Mouse (Mus musculus): ENCODE data around the gene Peli2.
"Not testable (repeated sequence)": the region's sequence is repeated elsewhere in the genome, so short reads cannot be mapped to it uniquely, and the experiment has no call there.

The Peli2 gene

DNA sequence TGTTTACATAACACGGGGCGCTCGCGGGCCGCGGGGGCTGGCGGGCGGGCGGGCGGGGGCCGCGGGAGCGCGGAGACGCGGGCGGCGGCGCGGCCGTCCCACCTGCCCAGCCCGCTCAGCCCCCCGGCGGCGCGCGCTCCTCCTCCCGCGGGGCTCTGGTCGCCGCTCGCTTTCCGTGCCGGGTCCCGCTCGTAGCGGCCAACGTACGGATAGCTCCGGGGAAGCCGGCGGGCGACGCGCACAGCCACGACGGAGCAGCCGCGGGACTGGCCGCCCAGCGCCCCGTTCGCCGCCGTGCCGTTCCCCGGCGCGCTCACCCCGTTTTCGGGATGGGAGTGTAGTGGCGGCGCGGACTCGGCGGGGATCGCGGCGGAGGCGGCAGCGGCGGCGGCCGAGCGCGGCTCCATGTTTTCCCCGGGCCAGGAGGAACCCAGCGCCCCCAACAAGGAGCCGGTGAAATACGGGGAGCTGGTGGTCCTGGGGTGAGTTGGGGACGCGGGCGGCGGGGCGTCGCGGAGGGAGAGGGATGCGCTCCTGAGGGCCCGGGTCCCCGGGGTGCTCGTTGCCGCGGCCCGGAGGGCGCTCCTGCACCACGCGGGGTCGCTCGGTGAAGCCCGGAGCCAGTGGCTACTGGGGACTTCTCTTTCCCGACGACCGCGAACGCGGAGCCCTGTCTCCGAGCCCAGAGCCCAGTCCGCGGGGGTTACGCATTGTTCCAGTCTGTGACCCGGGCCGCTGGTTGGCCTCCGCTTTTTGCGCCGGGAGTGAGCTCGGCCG, at the start of gene Peli2:
Gene Peli2, plus strand, starts transcription at position 72 of the 777 bp plus-strand sequence.
- DNase-seq (ENCODE audit: low read depth, low spot score): peak; percentile 35

DNA sequence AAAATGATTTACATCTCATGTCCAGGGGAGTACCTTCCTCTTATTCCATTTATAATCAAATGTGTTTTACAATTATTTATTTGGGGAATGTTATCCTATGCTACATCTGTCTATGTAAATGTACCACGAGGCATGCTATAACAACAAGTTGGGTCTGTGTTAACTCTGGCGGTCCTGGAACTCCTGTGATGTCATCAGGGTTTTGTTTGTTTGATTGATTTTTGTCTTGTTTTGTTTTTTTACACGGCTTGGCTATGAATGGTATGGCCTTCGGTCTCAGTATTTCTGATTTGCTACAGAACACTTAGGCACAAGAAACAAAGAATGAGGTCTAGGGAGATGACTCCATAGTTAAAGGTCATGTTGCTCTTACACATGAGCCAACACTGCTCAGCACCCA, 48.5 kb upstream of the Peli2 start:
- DNase-seq (ENCODE audit: low read depth, low spot score): no peak

DNA sequence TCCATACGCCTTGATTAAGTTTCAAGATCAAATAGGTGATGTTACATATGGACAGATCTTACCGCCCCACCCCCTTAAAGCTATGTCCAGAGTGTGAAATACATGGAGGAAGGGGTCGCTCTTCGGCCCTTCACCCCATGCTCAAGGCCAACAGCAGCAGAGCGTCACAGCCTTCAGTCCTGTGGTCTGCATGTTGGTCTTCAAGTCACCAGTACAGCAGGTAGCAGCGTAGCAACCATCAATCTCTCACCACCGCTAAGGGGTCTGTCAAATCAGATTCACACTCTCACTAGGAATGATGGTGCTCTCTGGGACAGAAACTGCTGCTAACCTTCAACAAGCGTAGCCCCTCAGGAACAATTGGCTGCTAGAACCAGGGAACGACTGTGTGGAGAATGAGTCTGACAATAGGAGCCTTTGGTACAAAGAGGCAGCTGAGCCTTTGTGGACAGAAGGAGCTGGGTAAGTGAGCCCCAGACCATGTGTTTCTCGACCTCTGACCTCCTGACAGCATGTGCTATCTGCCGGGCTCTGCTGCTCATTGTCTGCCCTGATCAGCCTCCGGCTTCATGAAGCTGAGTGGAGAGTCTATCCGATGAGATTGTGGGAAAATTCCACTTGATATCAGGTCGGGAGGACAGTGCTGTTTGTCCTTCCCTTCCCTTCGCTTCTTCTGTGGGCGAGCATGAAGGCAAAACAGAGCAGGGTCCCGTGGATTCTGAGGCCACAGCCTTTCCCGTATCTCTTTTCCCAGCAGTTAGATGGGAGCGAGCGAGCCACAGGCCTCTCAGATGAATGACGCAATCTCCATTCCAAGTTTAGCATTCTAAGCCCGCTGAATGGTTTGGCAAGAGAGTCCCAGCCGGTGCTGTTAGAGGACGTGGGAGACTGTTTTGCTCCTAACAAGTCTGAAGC, 47.1 kb upstream of the Peli2 start:
- DNase-seq (ENCODE audit: low read depth, low spot score): no peak

- not testable (repeated sequence) for DNase-seq (ENCODE audit: low read depth, low spot score)
Measured at GRCm38 (mm10) chr14:48079574-48079973, 41.0 kb upstream of the Peli2 start.

- DNase-seq (ENCODE audit: low read depth, low spot score): no peak
Measured at GRCm38 (mm10) chr14:48083836-48084812, 36.5 kb upstream of the Peli2 start.

- no peak for DNase-seq (ENCODE audit: low read depth, low spot score)
Measured at GRCm38 (mm10) chr14:48086682-48087297, 33.8 kb upstream of the Peli2 start.

- DNase-seq (ENCODE audit: low read depth, low spot score): no peak
Measured at GRCm38 (mm10) chr14:48087298-48087830, 33.3 kb upstream of the Peli2 start.

DNA sequence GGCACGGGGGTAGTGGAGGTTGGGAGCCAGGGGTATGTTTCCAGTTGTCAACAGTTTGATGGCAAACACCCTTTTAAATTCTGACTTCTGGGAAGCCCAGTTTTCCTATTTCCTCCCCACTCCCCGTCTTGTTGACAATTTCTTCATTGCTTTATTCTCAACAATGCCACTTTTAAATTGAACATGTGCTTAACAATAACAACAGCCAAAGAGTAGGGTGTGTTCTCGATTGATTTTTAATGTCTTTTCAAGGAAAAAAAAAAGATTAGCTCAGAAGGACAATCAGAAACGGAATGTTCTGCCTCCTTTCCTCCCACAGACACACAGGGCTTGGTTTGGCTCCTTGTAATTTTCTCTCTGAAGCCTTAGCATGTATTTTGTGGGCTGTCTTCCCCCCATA, 30.2 kb upstream of the Peli2 start:
- DNase-seq (ENCODE audit: low read depth, low spot score): no peak

DNA sequence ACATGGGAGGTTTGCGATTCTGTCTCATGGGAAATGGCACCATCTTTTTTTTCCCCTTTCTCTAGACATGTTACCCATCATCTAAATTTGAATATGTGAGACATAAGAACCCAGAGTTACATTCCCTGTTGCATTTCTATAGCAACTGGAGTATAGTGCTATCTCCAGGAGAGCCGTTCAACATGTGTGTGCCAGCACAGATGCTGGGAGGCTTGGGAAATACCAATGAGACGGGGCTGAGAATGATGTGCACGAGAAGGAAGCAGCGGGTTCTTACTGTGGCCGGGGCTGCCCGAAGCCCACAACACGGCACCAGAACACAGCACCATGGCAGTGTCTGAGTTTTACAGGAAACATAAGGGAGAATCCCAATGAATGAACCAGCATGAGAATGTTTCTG, 29.5 kb upstream of the Peli2 start:
- no peak for DNase-seq (ENCODE audit: low read depth, low spot score)

- no peak for DNase-seq (ENCODE audit: low read depth, low spot score)
Measured at GRCm38 (mm10) chr14:48098253-48098652, 22.4 kb upstream of the Peli2 start.

DNA sequence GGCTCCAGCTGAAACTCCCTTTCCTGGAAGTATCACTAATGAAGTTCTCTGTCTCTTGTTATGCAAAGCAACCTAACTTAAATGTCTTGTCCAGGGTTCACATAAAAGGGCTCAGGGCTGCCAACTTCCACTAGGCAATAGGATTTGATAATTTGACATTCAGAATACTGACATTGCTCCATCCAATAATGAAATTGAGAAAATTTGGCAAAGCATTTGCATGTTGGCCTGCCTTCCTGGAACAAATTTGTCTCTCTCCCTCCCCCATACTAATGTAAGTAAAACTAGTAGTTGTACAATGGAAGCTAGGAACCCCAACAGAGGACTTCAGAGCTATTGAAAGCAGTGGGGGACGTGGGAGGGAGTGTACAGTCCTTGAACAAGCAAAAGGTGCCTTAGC, 21.3 kb upstream of the Peli2 start:
- no peak for DNase-seq (ENCODE audit: low read depth, low spot score)

DNA sequence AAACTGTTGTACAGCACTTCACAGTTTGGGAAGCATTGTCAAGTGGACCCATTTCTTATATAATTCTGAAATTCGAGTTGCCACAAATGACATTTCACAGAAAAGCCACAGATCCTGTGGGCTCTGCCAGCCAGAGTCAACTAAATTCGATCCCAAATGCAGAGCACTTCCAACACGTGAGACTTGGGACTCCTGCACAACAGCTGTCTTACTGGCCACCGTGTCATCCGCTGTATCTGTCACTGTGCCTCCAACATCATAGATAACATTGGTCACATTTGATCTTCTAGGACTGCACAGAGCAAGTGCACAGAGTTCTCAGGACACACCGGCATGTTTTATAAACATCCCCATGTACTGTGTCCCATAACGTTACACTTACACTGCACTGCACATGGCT, 14.2 kb upstream of the Peli2 start:
- DNase-seq (ENCODE audit: low read depth, low spot score): no peak

DNA sequence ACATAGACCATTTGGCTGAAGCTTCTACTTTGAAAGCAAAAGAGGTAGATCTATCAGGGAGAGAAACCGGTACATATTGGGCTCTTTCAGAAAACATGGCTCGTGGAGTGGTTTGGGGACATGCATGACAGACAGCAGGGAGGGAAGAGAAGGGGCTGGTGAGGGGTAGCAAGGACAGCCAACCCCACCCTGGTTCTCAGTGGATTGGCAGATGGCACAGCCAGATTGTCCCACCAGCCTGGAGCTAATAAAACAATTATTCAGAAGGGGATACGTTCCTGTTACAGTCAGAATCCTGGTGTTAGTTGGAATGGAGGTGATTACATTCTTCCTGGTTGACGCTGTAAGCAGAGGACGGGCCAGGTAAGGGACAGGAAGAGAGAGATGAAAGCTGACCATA, 2.6 kb upstream of the Peli2 start:
- no peak for DNase-seq (ENCODE audit: low read depth, low spot score)

GRCm38 (mm10) chr14:48119012-48119647, 1.5 kb upstream of the Peli2 start:
- no peak for DNase-seq (ENCODE audit: low read depth, low spot score)

GRCm38 (mm10) chr14:48119648-48120270, 864 bp upstream of the Peli2 start:
- DNase-seq (ENCODE audit: low read depth, low spot score): no peak

GRCm38 (mm10) chr14:48120443-48120751, 226 bp upstream of the Peli2 start:
- DNase-seq (ENCODE audit: low read depth, low spot score): no peak

GRCm38 (mm10) chr14:48121529-48122517, 1.2 kb downstream of the Peli2 start:
- DNase-seq (ENCODE audit: low read depth, low spot score): no peak

DNA sequence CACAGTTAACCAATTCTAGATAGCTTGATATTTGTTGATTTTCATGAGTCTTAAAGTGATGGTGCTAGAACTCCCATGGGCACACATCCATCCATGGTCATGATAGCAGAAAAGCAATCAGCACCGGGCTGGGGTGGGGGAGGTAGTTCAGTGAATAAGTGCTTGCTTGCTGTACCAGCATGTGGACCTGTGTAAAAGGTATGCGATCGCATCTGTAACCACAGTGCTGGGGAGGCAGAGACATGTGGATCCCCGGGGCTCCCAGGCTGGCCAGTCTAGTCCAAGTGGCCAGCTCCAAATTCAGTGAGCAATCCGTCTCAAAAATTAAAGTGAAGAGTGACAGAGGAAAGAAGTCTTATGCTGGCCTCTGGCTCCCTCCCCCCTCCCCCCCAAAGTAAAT, 3.4 kb downstream of the Peli2 start:
- DNase-seq (ENCODE audit: low read depth, low spot score): no peak

- no peak for DNase-seq (ENCODE audit: low read depth, low spot score)
Measured at GRCm38 (mm10) chr14:48124816-48125215, 4.2 kb downstream of the Peli2 start.
